Mouse (Mus musculus) small intestine, adult 2 months (tissue): Measurements from ENCODE around the gene Mllt10. TPM values are rescaled to one million over a fixed set of nuclear protein-coding genes. Genes with fewer than 3 reads are reported as not detected.

Source experiments
- H3K27ac ChIP-seq: fragments of 200-500 bp; 2 replicates; pipeline ENCODE4 v1.5.1; 2012; ENCODE audit warnings: low read depth, low read length, control low read depth, inconsistent platforms; ENCODE audit not compliant: insufficient read depth
- H3K27me3 ChIP-seq: fragments of 200-500 bp; 2 replicates; pipeline ENCODE4 v1.6.1; 2012; ENCODE audit warnings: mild to moderate bottlenecking, moderate library complexity, low read length, inconsistent platforms; ENCODE audit not compliant: control insufficient read depth, insufficient read depth
- H3K36me3 ChIP-seq: fragments of 200-500 bp; 2 replicates; pipeline ENCODE4 v1.6.1; 2012; ENCODE audit warnings: mild to moderate bottlenecking, low read length, control low read depth, inconsistent platforms; ENCODE audit not compliant: control insufficient read depth, insufficient read depth
- H3K4me1 ChIP-seq: fragments of 200-500 bp; 2 replicates; pipeline ENCODE4 v1.6.1; 2012; ENCODE audit warnings: low read length, inconsistent platforms, mixed read lengths; ENCODE audit not compliant: control insufficient read depth, insufficient read depth, insufficient read length
- H3K4me3 ChIP-seq: fragments of 200-500 bp; 2 replicates; pipeline ENCODE4 v1.5.1; 2012; ENCODE audit warnings: low read depth, mild to moderate bottlenecking, control low read depth, inconsistent platforms, low read length, moderate library complexity
- CTCF ChIP-seq: fragments of 200-500 bp; IDR thresholded peaks from 2 replicates; pipeline ENCODE4 v1.5.1; 2012; ENCODE audit warnings: low read depth, mild to moderate bottlenecking, control low read depth, inconsistent platforms, low read length, moderate library complexity, mixed read lengths; ENCODE audit not compliant: insufficient replicate concordance, insufficient read length; ENCODE audit errors: extremely low read depth
- POLR2A ChIP-seq: fragments of 200-500 bp; IDR thresholded peaks from 2 replicates; pipeline ENCODE4 v1.6.1; 2012; ENCODE audit warnings: low read depth, mild to moderate bottlenecking, control low read depth, inconsistent platforms, low read length, moderate library complexity
- WGBS: fragments of 180-500 bp; shearing (Covaris S2); methylation state at CpG from one replicate; pipeline ENCODE4 v1.1.7; 2018; 5-methylcytosine and 5-hydroxymethylcytosine counted together
- polyA plus RNA-seq: library from polyadenylated mRNA; depleted of rRNA; stranded (reverse); fragments of >200 nt; gene quantifications from 2 replicates; pipeline ENCODE4 v1.2.3, GENCODE M21; 2012

The Mllt10 gene
- polyA plus RNA-seq, 1 experiment, result 22.4 TPM

DNA sequence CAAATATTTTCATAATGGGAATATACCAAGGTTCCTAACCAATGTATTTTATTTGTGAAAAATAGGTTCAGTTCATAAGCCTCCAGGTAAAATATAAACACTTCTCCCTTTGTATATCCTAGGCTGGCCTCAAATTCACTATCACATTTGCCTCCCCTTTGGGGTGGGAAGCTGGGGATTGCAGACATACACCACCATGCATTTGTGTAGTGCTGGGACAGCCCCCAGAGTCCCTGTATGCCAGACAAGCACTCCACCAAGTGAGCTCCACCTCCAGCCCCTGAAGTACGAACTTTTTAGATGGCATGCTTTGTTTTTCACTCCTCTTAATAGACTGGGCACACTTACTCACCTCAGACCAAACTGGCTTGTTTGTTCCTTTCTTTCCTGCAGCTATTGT lies 32.2 kb upstream of the Mllt10 start:
- no peak overlapping the region for H3K27ac ChIP-seq
- TF ChIP-seq POLR2A (no peak), CTCF (no peak)
- peaks cover 15% of the 10 kb centered on the region for H3K27me3 ChIP-seq
- no peaks in the 10 kb centered on the region for H3K36me3 ChIP-seq
- peaks cover 9% of the 10 kb centered on the region for H3K4me1 ChIP-seq
- WGBS, result 69% methylated on average over 1 of the region's 1 CpGs
- H3K4me3 ChIP-seq, result no peak overlapping the region

DNA sequence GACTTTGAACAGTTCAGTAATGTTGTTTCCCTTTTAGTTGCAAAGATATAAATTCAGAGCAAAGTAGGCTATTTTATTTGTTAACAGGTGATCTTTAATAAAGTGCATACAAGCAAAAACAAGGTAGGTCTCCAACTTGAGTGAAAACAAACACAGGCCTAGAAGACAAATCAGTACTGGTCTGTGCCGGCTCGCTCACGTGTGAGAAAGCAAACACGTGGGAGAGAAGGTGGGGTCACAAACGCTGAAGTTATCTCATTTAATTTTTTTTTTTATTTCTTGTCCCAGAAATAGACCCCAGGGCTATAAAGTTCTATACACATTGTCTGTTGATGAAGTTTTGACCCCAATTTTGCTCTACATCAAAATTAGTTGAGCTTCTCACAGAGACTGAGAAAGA lies 29.9 kb upstream of the Mllt10 start:
- Histone ChIP-seq H3K27ac (no peak overlapping the region), H3K4me3 (no peak overlapping the region), H3K36me3 (no peaks in the 10 kb centered on the region), H3K27me3 (peaks cover 18% of the 10 kb centered on the region), H3K4me1 (peaks cover 11% of the 10 kb centered on the region)
- 80% methylated on average over 5 of the region's 5 CpGs for WGBS
- TF ChIP-seq POLR2A, result no peak
- TF ChIP-seq CTCF, result no peak

DNA sequence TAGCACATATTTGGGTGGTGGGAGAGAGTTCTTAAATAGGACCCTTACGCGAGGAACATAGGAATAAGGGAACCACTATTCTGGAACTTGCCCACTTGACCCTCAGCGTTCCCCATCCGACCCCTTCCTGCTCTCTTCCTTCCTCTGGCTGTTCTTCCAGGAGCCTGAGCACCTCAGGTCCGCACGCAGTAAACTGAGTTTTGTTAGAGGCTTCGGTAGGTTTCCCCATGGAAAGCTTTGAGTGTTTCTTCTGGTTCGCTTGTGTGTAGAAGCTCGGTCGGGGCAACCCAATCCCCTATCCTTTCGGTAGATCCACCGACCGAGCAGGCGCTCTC lies 29.3 kb upstream of the Mllt10 start:
- WGBS, result 7% methylated on average over 14 of the region's 14 CpGs
- no peak for TF ChIP-seq POLR2A
- TF ChIP-seq CTCF, result no peak
- no peak overlapping the region for H3K27ac ChIP-seq

GRCm38 (mm10) chr2:18026116-18026947 lies 28.7 kb upstream of the Mllt10 start:
- under 1% methylated on average over 44 of the region's 44 CpGs for WGBS
- TF ChIP-seq CTCF (no peak), POLR2A (no peak)
- H3K36me3 ChIP-seq, result no peaks in the 10 kb centered on the region
- H3K4me3 ChIP-seq, result peak overlapping the region; percentile 66
- no peak overlapping the region for H3K27ac ChIP-seq
- H3K4me1 ChIP-seq, result peaks cover 12% of the 10 kb centered on the region
- peaks cover 21% of the 10 kb centered on the region for H3K27me3 ChIP-seq

More for the DNA sequence above, 29.3 kb upstream of the Mllt10 start:
- no peaks in the 10 kb centered on the region for H3K36me3 ChIP-seq
- peak overlapping the region; percentile 66 for H3K4me3 ChIP-seq
- H3K27me3 ChIP-seq, result peaks cover 18% of the 10 kb centered on the region
- peaks cover 11% of the 10 kb centered on the region for H3K4me1 ChIP-seq

- Histone ChIP-seq H3K27me3 (peaks cover 33% of the 10 kb centered on the region), H3K27ac (peak overlapping the region; percentile 25; the same call in 1 of the 2 replicates), H3K4me1 (peaks cover 14% of the 10 kb centered on the region), H3K4me3 (peak overlapping the region; percentile 69), H3K36me3 (no peaks in the 10 kb centered on the region)
- TF ChIP-seq POLR2A (no peak; the same call in 1 of the 2 replicates), CTCF (peak; percentile 96)
- WGBS, result 1% methylated on average over 44 of the region's 44 CpGs
Measured at GRCm38 (mm10) chr2:18027448-18028139, 27.4 kb upstream of the Mllt10 start.

DNA sequence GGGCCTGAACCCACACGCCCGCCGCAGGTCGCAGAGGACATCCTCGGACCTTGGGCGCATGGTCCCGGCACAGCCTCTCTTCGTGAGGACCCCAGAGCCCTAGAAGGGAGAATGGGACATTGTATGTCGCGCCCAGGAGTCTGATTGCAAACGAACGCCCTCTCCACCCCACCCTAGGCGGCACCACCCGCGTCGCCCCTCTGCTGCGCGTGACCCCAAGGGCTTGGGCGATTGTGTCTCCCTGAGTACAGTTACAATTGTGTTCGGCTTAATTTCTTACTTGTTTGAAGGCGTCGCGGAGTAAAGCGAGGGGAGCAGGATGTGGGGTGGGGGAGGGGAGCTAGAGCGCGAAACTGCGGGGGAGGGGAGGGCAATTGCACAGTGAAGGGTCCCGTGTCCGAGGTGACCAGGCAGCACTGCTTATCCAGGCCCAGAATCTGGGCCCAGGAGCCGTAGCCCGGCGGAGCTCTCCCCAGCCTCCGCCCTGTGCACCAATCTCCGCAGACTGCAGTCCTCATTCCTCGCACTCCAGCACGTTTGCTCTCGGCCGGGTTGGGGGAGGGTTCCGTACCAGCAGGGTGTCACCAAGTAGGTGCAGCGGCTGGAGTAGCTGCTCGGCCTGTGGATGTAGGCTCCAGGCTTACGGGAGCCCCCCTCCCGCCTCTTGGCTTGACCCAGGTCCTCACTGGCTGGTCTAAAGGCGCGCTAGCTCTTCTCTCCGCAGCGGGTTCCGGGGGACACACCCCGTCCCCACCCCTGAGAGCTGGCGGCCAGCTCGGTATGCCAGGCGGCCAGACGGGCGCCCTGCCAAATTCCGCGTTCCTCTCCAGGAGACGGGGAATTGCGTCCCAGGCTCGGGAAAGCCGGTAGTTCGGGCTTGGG lies 26.7 kb upstream of the Mllt10 start:
- WGBS, result under 1% methylated on average over 61 of the region's 61 CpGs
- H3K4me1 ChIP-seq, result peaks cover 14% of the 10 kb centered on the region
- peaks cover 35% of the 10 kb centered on the region for H3K27me3 ChIP-seq
- peak overlapping the region; percentile 69 for H3K4me3 ChIP-seq
- H3K27ac ChIP-seq, result peak overlapping the region; percentile 29
- TF ChIP-seq POLR2A (no peak), CTCF (no peak)
- H3K36me3 ChIP-seq, result no peaks in the 10 kb centered on the region
